Mouse (Mus musculus) right cerebral cortex, adult 2 months (tissue): Measurements from ENCODE around the gene Akt2.

Experiments used
- DNase-seq, 2 experiments: peaks; one replicate each; pipeline ENCODE4 v3.0.0; 2021 to 2022; ENCODE audit warnings: low spot score in 2 of 2

Akt2 gene

DNA sequence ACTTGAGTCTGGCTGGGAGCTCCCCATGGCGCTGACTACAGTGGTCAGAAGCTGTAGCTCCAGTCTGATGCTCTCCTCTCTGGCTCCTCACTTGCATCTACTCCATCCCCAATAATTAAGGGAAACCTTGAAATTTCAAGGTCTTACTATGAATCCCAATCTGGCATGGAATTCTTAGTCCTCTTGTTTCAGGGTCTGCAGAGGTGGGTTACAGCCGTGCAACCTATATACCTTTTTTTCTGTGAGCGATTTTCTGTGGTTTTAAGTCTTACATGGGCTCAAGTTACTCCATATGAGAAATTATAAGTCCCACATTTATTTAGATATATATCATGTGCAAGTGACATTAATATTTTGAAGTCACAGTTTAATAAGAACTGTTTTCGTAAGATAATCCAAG, 1.3 kb upstream of the Akt2 start:
- DNase-seq, result no peak

DNA sequence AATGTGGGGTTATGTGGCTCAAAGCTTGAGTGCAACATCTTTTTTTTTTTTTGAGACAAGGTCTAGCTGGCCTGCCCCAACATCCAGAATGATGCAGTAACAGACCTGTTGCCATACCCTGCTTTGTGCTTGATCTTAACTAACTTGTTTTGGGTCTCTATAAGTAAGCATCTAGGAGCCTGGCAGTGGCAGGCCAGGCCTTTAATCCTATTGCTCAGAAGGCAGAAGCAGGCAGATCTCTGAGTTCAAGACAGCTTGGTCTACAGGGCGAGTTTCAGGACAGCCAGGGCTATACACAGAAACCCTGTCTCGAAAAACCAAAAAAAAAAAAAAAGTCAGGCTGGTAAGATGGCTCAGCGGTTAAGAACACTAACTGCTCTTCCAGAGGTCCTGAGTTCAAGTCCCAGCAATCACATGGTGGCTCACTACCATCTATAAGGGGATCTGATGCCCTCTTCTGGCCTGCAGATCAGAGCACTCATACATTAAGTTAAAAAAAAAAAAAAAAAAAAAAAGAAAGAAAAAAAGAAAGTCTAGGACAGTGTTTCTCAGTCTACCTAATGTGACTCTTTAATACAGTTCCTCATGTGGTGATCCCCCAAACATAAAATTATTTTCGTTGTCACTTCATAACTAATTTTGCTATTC, 662 bp upstream of the Akt2 start:
- no peak for DNase-seq

DNA sequence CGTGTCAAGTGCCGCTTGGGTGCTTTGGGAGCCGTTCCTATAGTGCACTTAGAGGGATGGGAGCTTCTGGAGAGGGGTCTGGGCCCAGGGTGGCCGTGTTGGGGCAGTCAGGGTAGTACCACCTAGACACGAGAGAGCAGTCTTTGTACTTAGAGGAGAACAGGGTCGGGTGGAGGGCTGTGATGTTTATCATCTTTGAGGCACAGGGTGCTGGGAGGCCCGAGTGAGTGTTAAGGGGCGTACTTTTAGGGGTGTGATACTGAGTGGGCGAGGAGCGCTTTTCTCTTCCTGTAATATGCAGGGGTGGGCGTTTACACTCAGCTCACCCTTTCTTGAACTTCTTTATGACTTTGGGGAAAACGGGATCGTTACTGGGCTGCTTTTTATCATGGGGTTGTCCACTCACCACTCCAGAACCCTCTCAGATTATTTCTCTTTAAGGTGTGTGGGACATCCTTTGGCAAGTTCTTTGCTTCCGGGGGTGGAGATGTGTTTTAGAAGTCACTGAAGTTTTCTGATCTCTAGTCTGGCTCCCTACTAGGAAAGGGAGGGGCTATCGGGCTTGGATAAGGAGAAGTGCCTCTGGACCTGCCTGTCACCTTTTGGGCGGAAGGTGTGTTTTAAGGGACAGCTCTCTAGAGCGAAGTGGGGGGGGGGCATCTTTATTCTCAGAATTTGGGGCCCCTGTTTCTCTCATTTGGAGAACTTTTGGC, 1.0 kb downstream of the Akt2 start:
- DNase-seq, result peak; percentile 51 to 64

DNA sequence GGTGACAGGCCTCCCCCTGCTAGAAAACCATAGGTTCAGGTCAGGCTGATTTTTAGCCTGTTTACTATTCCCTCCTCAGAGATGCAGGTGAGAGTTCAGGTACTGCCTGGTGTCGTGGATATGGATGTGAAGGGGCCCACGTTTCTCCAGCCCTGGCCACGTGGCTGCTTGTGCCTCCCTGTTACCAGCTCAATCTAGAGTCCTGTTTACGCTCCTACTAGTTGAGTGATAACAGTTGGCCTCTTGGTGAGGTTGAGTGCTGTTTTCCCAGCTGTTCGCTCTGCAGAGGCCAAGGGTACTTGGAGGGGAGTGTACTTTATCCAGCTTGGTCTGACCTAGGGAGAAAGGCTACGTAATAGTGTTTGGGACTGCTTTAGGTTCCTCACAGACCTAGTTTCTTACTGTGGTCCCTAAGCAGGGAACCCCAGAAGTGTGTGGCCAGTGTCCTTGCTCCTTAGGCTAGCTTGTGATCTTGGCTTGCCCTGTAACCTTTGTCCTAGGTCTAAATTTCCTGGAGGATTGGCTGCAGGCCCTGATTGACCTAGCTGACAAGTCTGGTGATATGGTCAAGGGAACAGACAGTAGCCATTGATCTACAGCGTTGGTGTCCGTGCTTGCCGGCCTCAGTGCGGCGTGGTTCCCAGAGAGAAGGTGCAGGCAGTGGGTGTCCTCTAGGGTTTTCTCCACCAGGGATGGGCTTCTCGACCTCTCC, 1.7 kb downstream of the Akt2 start:
- no peak for DNase-seq

DNA sequence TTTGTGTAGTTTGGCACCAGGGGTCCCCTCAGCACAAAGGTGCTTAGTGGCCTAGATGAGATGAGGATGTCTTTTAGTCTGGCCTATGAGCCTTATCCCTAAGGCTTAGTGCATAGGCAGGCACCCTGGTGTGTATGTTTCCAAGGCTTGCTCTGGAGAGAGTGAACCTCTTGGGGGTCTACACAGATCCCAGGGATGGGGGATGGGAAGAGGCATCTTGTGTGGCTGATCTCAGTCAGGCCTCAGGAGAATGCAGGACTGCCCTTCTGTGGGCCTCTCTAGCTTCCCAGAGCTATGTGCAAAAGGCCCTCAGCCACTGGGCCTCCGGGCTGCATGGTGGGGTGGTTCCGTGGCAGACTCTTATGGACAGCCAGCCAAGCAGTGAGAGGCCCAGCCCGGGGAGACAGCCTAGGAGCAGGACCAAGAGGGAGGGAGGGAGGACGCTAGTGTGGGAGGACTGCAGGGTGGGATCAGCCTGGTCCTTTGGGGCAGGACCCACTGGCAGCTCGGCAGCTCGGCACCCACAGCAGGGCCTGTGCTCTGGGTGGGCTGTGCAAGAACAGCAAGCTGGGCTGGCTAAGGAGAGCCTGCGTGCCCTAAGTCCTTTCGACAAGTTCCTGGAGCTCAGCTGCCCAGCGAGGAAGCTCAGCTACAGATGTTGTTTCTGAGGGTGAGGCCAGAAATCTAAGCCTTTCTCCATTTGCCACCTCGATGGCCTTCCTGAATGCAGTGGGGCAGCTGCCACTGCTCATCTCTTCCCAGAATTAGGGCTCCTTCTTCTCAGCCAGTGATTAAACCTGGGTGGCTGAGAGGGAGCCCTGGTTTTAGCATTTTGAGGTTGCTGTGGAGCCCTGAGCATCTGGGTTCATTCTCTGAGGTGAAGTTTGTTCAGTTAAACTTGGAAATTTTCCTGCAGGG, 5.5 kb downstream of the Akt2 start:
- DNase-seq, result no peak

DNA sequence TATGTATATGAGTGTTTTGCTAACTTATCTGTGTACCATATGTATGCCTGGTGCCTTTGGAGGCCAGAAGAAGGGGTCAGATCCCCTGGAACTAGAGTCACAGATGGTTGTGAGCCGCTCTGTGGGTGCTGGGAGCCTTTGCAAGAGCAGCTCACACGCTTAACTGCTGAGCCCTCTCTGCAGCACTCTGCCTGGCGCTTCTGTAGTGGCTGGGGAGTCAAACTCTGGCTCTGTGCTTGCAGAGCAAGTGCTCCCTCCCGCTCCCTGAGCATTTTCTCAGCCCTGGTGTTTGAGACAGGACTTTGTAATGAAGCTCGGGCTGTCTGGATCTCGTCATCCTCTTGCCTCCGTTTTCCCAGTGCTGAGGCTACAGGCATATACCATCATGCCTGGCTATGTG, 6.7 kb downstream of the Akt2 start:
- DNase-seq, result no peak

DNA sequence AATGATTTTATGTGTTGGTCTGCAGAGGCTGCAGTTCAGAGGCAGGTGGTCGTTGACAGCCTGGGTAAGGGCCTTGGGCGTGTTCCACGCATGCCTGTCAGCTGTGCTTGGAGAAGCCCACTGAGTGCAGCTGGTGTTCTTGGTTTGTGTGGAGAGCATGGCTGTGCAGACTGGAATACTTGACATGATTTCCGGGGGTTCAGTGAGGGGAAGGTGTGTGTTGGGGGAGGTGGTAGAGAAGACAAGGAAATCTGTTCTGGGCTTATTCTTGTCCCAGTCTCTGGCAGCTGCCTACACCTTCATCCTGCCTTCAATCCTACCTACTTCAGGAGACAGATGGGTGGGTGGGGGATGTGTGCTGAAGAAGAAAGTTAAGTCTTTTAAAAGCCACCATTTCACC, 10.3 kb downstream of the Akt2 start:
- peak; percentile 82 to 83 for DNase-seq

DNA sequence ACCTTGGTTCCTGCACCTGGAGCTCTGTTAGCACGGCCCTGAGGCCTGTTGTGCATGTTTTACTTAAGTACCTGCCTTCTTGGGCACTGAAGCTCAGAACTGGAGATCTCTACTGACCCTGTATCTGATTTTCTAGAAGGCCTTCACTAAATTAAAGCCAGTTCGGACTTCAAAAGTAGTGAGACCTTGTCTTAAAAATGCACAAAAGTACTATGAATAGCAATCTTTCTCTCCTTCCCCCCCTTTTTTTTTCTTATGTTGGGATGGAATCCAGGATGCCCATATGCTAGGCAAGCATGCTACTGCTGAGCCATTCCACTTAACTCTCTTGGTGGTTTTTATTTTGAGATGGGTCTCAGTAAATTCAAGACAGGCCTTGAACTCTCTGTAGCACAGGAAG, 10.8 kb downstream of the Akt2 start:
- no peak for DNase-seq

DNA sequence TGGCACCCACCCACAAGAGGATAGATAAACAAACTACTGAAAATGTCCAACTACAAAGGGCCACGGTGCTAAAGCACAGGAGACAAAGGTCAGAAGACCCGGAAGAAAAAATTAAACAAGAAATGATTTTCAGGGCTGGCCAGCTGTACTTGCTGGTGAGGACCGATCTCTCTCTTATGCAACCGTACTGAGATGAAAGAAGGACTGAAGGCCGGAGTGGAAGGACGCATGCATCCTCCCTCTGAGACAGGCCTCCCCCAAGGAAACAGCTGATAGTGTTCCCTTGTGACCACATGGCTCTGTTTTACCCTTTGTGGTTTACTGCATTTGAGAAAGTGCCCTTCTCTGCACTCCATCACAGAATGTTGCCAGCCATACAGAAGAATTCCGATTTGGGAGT, 11.5 kb downstream of the Akt2 start:
- DNase-seq, result no peak

DNA sequence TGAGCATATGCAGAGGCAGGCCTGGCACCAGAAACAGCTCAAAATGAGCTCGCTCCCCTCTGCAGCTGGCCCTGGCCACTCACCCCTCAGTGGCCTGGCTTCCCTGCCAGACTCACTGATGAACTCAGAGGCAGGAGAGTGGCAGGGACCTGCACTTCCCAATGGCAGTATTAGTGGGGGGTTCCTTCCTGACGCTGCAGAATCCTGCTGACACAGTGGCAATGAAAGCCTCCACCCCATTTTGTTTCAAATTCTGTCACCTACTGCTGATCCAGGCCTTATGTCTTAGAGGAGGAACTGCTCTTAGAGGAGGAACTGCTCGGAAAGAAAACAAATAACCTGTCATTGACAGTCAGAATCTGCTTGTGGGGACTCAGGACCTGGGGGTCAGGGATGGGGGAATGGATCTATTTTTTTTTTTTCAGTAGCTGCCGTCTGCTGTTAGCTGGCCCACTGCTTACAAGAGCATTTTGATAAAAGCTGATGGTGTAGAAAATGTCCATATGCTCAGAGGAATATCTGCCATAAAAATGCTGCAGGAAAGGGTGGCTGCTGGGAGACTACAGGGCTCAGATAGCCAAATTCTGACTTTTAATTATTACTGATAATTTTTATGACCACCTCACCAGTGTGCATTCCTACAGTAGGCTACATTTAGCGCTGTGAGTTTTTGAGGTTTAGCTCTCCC, 13.5 kb downstream of the Akt2 start:
- no peak for DNase-seq

DNA sequence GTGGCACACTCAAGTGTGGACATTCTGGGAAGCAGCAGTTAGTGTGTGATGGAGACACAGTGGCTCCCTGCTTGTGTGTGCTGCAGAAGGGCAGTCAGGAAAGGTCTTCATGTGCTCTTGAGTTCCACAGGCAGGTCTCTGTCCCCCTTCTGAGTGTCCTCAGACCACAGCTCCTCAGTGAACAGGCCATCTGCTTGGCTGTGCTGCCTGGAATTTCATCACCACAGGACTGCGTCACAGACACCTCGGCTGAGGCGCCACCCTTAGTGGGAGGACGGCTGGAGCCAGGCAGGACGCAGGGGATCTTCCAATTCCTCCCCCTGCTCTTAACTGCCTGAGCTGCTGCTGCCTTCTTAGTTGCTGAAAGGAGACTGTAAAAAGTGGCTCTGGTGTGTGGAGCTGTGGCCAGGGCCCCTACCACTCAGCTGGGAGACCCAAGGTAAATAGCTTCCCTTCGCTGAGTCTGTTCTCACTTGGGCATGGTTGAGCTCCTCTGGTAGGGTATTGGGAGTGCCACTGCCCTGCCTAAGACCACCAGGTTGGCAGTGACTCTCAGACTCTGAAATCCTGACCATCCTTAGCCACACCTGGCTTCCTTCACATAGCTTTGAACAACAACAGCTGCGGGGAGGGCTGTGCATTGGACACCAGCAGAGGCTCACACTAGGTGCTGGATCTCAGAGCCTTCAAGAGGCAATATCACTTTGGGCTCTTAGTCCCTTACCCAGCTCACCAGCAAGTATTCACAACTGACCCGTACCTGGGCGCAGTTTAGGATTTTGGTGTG, 14.3 kb downstream of the Akt2 start:
- peak; percentile 76 to 81 for DNase-seq

DNA sequence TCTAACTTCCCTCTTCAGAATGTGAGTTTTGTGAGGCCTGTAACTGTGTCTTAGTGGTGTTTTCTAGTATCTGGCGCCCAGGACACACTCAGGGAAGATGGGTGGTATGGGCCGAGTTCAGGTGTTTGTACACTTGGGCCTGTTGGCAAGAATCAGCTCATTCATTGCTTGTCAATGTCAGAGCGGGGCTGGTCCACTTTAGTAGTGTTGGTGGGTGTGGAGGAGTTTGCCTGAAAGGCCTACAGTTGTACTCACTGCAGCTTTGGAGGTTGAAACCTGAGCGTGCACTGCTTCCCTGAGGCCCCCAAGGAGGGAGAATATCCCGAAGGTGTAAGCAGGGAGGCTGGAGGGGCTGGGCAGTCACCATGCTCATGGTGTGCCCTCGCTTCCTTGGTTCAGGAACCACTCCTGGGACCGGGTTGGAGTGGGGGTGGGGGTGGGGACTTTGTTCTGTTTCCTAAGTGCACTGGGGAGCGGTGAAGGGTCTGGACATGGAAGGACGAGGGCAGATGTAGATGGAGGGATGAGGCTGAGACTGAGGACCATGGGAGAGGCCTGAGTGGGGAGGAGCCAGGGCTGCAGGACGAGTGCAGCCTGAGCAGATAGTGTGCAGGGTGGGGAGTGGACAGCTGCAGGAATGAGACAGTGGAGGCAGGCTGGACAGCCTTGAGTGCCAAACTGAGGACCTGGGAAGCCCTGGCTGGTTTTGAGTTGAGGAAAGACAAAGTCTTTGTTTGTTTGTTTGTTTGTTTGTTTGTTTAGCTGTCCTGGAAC, 15.3 kb downstream of the Akt2 start:
- no peak for DNase-seq

DNA sequence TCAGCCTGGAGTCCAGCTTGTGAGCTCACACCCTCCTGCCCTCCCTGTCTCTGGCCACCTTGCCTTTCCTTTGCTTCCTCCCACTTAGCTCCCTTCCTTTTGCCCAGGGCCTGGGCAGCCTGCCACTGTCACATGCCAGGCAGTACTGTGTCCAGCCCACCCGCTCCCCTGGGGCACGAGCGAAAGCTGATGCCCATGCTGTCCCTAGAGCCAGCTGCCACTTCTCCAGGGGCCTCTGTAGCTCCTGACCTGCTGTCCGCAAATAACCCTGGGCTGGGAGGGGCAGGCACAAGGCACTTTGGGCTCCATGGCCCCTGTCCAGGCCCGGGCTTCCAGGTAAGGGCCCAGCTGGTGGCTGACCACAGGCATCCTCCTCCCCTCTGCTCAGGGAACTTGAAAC, 16.2 kb downstream of the Akt2 start:
- peak in 1 of 2 experiments; percentile 49 for DNase-seq

DNA sequence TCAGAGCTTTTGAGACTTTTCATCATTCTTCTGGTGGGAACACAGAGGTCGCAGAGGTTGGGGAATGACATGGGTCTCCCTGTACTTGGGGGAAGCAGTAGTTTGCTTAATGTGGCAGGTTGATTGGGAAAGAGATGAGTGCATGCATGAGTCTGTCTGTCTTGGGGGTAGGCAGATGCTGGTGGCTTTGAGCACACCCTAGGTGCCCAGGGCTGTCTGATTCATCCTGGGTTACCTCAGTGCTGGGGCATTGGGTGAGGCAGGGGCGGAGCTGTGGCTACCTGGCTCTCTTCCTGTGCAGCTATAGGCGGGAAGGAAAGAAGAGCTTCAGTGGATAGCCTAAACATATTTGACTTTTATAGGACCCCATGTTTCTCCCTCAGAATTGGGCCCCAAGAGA, 16.8 kb downstream of the Akt2 start:
- no peak for DNase-seq

DNA sequence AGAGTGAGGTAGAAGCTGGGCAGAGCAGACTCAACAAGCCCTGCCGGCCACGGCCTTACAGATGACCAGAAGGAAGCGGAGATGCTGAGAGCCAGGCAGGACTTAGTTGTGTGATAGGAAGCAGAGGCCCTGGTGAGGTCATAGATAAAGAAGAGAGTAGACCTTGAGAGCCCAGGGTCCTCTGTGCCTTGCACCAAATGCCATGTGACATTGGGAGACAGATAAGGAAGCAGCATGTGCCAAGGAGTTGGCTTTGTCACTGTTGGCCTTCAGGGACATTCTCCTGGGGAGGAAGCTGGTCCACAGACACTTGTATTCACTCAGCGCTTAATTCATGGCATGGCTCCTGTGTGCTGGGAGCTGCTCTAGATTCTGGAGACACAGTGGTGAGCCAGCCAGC, 17.9 kb downstream of the Akt2 start:
- DNase-seq, result no peak

DNA sequence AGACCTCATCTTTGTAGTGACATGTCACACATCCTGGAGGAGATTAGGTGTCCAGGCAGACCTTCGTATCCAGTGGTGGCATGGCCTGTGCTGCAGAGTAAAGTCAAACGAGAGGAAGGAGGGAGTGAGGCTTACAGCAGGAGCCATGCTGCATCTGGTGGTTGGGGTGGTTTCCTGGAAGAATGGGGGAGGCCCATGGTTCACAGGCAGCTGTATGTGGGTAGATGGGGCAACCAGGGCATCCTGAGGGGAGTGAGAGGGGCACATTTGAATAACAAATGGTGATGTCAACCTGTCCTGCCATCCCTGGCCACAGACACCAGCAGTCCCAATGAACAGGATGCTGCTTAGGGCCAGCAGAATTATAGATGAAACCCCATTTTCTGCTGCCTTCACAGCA, 18.3 kb downstream of the Akt2 start:
- no peak for DNase-seq

DNA sequence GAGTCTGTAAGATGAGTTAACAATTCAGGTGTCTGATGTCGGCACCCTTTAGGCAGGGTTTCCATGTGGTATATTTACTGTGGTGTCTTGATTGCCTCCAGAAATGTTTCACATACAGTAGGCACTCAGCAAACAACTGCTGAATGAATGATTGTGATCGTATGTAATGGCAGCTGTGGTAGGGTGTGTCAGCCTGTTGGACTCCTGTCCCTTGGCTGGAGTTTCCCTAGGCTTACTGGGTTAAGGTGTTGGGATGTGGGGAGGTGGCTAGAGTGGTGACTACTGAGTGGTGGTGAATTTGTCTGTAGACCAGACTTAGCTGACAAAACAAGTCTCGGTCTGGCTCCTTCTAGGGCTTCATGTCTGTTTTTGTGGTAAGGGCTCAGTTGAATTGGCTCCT, 19.0 kb downstream of the Akt2 start:
- DNase-seq, result no peak

DNA sequence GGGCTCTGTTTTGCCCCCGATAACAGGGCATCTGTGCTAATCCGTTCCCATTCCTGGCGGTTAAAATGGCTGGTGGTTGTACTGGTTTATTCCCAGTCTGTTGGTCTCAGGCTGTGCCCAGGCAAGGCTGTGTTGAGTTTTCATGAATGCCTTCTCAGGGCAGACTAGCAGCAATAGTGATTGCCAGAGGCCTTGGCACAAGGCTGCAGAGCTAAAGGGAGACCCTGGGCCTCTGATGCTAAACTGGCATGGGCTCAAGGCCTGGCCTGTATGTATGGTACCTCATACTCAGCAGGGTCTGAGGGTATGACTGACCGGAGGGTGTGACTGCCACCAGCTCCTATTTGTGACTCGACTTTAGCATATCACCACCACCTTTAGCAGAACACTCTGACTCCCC, 19.5 kb downstream of the Akt2 start:
- no peak for DNase-seq

DNA sequence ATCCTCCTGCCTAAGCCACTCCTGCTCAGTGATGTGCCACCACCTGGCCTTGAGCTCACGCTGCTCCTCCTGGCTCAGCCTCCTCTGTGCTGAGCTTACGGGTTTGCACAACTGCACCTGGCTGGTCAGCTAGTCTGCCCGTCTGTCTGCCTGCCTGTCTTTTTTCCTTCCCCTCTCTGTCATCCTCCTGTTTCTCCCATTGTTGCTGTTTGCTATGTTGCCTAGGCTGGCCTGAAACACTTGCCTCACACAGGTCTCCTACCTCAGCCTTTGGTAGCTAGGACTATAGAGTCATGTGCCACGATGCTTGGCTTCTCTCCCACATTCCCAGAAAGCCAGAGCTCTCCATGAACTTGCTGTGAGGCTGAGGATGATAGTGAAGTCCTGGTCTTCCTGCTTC, 21.6 kb downstream of the Akt2 start:
- DNase-seq, result no peak
